Mouse (Mus musculus) limb, embryonic 15.5 days (tissue): ENCODE measurements at regions not wholly inside any gene's neighbourhood (a gene's known extent, or its start where the extent isn't known, plus 50 kb on each side); places are given as distances from the start of the nearest gene placed in this dataset.

Experiments
- ATAC-seq: fragments of 200-750 bp; cut with Nextera tagmentation; 2 replicates; pipeline ENCODE4 v1.8.0; 2017; ENCODE audit warnings: low read depth, moderate TSS enrichment; ENCODE audit not compliant: insufficient number of reproducible peaks, low FRiP score, low TSS enrichment
- H3K27ac ChIP-seq: fragments of 300-500 bp; sonication (generic); 2 replicates; pipeline ENCODE4 v1.5.1; 2015; ENCODE audit warnings: moderate library complexity, mild to moderate bottlenecking, inconsistent platforms
- H3K27me3 ChIP-seq: fragments of 300-500 bp; sonication (generic); 2 replicates; pipeline ENCODE4 v1.6.1; 2015; ENCODE audit warnings: inconsistent platforms
- H3K36me3 ChIP-seq: fragments of 300-500 bp; sonication (generic); 2 replicates; pipeline ENCODE4 v1.6.1; 2015; ENCODE audit warnings: inconsistent platforms
- H3K4me1 ChIP-seq: fragments of 300-500 bp; sonication (generic); 2 replicates; pipeline ENCODE4 v1.6.1; 2015; ENCODE audit warnings: inconsistent platforms
- H3K4me2 ChIP-seq: fragments of 300-500 bp; sonication (generic); 2 replicates; pipeline ENCODE4 v1.6.1; 2015; ENCODE audit warnings: mild to moderate bottlenecking, inconsistent platforms
- H3K4me3 ChIP-seq: fragments of 300-500 bp; sonication (generic); 2 replicates; pipeline ENCODE4 v1.5.1; 2015; ENCODE audit warnings: mild to moderate bottlenecking, inconsistent platforms
- H3K9ac ChIP-seq: fragments of 300-500 bp; sonication (generic); 2 replicates; pipeline ENCODE4 v1.6.1; 2015; ENCODE audit warnings: inconsistent platforms
- H3K9me3 ChIP-seq: fragments of 300-500 bp; sonication (generic); 2 replicates; pipeline ENCODE4 v1.6.1; 2016; ENCODE audit warnings: inconsistent platforms
- WGBS: fragments of 180-500 bp; shearing (Covaris S2); methylation state at CpG from one replicate; pipeline ENCODE4 v1.1.7; 2015; 5-methylcytosine and 5-hydroxymethylcytosine counted together

DNA sequence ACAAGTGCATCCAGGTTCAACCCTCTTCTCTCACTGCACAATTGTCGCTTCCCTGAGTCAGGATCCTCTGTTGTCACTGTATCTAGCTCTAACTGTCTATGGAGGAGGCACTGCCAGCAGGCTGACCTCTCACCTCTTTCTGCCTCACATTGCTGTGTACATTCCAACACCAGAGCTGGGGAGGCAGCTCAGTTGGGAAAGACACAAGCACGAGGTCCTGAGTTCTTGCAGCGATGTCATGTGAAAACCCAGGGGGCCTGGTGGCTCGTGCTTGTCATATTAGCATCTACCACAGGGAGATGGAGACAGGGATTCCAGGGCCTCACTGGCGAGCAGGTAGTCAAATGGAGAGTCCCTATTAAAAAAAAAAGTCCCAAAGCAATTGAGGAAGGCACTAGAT, 334.2 kb downstream of the Diras2 start:
- Histone ChIP-seq H3K9me3 (no peaks in the 10 kb centered on the region), H3K27me3 (no peaks in the 10 kb centered on the region; the same call in 1 of the 2 replicates), H3K9ac (no peak overlapping the region), H3K4me1 (no peaks in the 10 kb centered on the region), H3K4me2 (no peak overlapping the region), H3K27ac (no peak overlapping the region), H3K4me3 (no peak overlapping the region), H3K36me3 (no peaks in the 10 kb centered on the region)
- 72% methylated on average over 5 of the region's 5 CpGs for WGBS
- ATAC-seq, result no peak

DNA sequence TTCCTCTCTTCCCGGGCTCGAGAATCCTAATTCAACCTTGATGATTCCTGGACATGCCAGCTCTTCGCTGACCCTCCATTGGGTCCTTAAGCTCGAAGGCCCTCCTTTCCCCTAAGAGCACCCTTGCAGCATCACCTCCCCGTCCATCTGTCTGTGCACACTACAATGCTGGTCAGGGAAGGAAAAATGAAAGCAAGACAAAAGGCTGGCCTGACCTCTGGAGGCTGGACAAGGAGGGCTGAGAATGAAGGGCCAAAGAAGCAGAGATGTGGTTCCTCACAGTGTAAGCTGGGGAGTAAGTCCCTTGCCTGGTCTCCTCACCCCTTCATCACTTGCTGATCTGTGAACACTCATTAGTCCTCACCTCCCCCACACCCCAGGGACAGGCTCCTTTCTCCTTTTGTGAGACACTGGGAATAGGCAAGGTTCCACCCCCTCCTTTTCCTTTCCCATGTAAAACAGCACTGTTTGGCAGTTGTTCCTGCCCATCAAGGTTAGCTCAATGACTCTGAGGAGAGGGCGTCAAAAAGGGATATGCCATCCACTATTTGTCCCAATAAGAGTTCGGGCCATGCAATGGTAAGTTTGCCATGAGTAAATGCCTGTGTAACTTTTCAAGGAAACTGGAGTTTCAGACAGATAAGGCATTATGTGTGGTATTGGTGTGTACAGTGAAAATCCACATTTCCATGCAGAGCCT, 332.3 kb downstream of the Diras2 start:
- H3K27me3 ChIP-seq, result no peaks in the 10 kb centered on the region; the same call in 1 of the 2 replicates
- no peak; the same call in 1 of the 2 replicates for ATAC-seq
- H3K9me3 ChIP-seq, result no peaks in the 10 kb centered on the region
- H3K27ac ChIP-seq, result no peak overlapping the region
- no peak overlapping the region for H3K4me3 ChIP-seq
- H3K4me2 ChIP-seq, result no peak overlapping the region
- 86% methylated on average over 7 of the region's 7 CpGs for WGBS
- no peak overlapping the region for H3K9ac ChIP-seq
- H3K4me1 ChIP-seq, result no peaks in the 10 kb centered on the region
- no peaks in the 10 kb centered on the region for H3K36me3 ChIP-seq

DNA sequence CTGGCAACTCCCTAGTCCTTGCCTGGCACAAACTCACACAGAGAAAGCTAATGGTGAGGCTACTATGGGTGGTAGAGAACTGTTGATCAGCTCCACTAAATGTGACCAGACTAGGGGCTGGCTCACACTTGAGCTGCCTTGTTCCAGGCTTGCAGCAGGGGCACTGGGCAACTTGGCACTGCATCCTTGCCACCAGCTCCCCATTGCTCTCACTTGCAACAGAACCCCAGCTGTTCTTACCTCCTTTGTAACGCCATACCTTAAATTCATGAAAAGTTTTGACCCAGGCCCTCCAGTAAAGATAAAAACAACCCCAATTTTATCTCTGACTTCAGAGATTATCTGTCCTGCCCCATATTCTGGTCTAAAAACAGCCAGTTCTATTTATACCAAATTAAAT, 328.7 kb downstream of the Diras2 start:
- ATAC-seq, result no peak
- WGBS, result 84% methylated on average over 1 of the region's 1 CpGs
- Histone ChIP-seq H3K27ac (no peak overlapping the region), H3K27me3 (no peaks in the 10 kb centered on the region), H3K9me3 (no peaks in the 10 kb centered on the region), H3K4me1 (no peaks in the 10 kb centered on the region), H3K4me3 (no peak overlapping the region), H3K9ac (no peak overlapping the region), H3K36me3 (no peaks in the 10 kb centered on the region), H3K4me2 (no peak overlapping the region)

- H3K27me3 ChIP-seq, result no peaks in the 10 kb centered on the region
- no peaks in the 10 kb centered on the region for H3K9me3 ChIP-seq
- no peak overlapping the region for H3K4me3 ChIP-seq
- 78% methylated on average over 4 of the region's 4 CpGs for WGBS
- H3K4me2 ChIP-seq, result no peak overlapping the region
- no peak for ATAC-seq
- H3K36me3 ChIP-seq, result no peaks in the 10 kb centered on the region
- H3K27ac ChIP-seq, result no peak overlapping the region
- H3K9ac ChIP-seq, result no peak overlapping the region
- H3K4me1 ChIP-seq, result no peaks in the 10 kb centered on the region
Observed at GRCm38 (mm10) chr13:52205951-52206350, 325.1 kb downstream of the Diras2 start.

DNA sequence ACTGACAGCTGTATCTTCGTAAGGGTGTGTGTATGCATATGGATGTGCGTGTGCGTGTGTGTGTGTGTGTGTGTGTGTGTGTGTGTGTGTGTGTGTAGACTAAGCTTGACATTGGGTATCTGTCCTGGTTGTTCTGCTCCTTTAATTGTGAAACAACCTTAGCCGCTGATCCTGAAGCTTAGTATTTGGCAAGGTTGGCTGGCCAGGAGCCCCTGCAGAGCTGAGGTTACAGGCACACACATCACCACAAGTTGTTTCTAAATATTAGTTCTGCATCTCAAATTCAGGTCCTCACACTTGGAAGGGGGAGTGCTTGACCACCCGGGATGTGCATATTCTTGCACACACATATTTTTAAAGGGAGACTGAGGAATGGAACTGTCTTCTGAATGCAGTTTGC, 314.7 kb downstream of the Diras2 start:
- no peaks in the 10 kb centered on the region for H3K36me3 ChIP-seq
- ATAC-seq, result no peak
- no peak overlapping the region for H3K4me2 ChIP-seq
- H3K27ac ChIP-seq, result no peak overlapping the region
- H3K9ac ChIP-seq, result no peak overlapping the region
- no peaks in the 10 kb centered on the region for H3K4me1 ChIP-seq
- no peaks in the 10 kb centered on the region for H3K27me3 ChIP-seq
- no peaks in the 10 kb centered on the region for H3K9me3 ChIP-seq
- no peak overlapping the region for H3K4me3 ChIP-seq
- 87% methylated on average over 5 of the region's 5 CpGs for WGBS

DNA sequence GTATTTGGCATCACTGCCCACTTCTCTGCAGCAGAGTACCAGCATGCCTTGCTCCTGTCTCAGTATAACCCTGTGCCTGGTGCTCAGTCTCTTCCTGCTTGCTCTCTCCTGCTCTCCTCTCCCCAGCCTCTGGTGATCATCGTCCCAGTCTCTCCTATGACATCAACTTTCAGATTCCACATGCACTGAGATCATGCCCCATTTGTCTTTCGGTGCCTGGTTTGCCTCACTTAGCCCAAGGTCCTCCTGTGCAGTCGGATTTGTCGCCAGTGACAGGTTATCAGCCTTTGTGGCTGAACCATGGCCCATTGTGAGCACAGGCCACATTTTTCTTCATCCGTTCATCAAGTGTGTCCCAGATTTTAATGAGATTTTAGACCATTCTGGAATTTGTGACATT, 314.0 kb downstream of the Diras2 start:
- Histone ChIP-seq H3K4me3 (no peak overlapping the region), H3K9ac (no peak overlapping the region), H3K9me3 (no peaks in the 10 kb centered on the region), H3K36me3 (no peaks in the 10 kb centered on the region), H3K27ac (no peak overlapping the region), H3K27me3 (no peaks in the 10 kb centered on the region), H3K4me2 (no peak overlapping the region), H3K4me1 (peaks cover under 1% of the 10 kb centered on the region; the same call in 1 of the 2 replicates)
- WGBS, result 68% methylated on average over 5 of the region's 5 CpGs
- ATAC-seq, result no peak

GRCm38 (mm10) chr13:52217741-52218140, 313.3 kb downstream of the Diras2 start:
- H3K4me1 ChIP-seq, result peaks cover 7% of the 10 kb centered on the region
- no peak for ATAC-seq
- 55% methylated on average over 7 of the region's 7 CpGs for WGBS
- H3K36me3 ChIP-seq, result no peaks in the 10 kb centered on the region
- no peaks in the 10 kb centered on the region for H3K27me3 ChIP-seq
- no peak overlapping the region for H3K9ac ChIP-seq
- no peaks in the 10 kb centered on the region for H3K9me3 ChIP-seq
- no peak overlapping the region for H3K4me3 ChIP-seq
- no peak overlapping the region for H3K4me2 ChIP-seq
- H3K27ac ChIP-seq, result no peak overlapping the region

DNA sequence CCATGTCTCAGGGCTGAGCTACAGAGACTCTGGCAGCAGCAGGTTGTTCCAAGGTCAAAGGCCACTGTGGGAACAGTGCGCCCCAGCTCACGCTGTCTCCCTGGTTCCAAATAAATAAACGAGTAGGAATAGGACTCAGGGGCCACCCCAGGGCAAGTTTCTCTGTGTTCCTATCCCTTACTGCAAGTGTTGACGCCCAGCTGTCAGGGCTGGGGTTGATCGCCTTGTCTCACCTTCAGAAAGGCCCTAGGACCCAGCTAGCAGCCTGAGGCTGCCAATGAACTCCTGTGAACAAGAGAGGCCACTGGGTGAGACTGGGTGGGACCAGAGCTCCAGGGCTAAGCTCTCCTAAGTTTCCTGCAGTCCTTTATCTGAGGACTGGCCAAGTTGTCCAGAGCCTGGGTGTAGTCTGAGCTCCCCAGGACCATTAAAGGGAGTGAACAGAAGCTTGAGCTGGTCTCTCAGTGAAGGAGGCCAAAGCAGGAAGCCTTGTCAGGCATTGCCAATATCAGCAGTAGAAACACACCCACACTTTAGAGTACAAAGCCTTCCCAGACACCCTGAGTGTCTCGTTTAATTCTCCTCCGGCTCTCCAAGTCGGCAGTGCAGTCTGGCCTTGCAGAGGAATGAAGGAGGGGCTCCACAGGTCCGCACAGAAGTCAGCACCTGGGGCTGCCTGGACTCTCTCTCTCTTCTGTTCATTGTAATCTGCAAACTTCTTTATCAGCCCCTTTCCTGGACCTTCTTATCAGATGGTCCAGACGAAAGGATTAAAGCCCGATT, 308.6 kb downstream of the Diras2 start:
- no peak overlapping the region for H3K4me2 ChIP-seq
- H3K9ac ChIP-seq, result no peak overlapping the region
- no peak overlapping the region for H3K27ac ChIP-seq
- H3K27me3 ChIP-seq, result no peaks in the 10 kb centered on the region
- H3K4me1 ChIP-seq, result peaks cover 15% of the 10 kb centered on the region
- H3K4me3 ChIP-seq, result no peak overlapping the region
- H3K9me3 ChIP-seq, result no peaks in the 10 kb centered on the region
- no peak for ATAC-seq
- WGBS, result 45% methylated on average over 11 of the region's 11 CpGs
- H3K36me3 ChIP-seq, result no peaks in the 10 kb centered on the region

GRCm38 (mm10) chr13:52223098-52223962, 307.7 kb downstream of the Diras2 start:
- 67% methylated on average over 6 of the region's 6 CpGs for WGBS
- no peak overlapping the region for H3K9ac ChIP-seq
- H3K27me3 ChIP-seq, result no peaks in the 10 kb centered on the region
- no peak overlapping the region for H3K4me3 ChIP-seq
- peaks cover 15% of the 10 kb centered on the region for H3K4me1 ChIP-seq
- H3K9me3 ChIP-seq, result no peaks in the 10 kb centered on the region
- H3K4me2 ChIP-seq, result no peak overlapping the region
- ATAC-seq, result no peak
- no peaks in the 10 kb centered on the region for H3K36me3 ChIP-seq
- H3K27ac ChIP-seq, result no peak overlapping the region

DNA sequence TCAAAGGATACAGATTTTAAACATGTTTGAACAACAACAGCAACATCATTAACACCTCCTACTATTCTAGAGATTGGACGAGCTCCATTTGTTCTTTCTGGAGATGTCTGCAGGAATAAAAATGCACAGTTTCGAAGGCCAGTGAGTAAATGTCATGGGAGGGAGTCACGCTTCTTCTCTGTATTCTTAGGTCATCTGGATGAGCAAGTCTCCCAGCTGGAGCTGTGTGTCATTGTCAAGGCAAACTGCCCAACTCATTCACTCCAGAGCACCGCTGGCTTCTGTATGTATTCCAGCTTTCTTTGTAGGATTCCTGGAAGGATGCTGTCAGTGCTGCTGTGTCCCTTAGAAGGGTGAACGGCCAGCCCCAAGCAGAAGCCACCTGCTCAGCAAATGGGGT, 297.1 kb downstream of the Diras2 start:
- no peaks in the 10 kb centered on the region for H3K36me3 ChIP-seq
- H3K27me3 ChIP-seq, result no peaks in the 10 kb centered on the region
- H3K4me1 ChIP-seq, result 0 out of 2 replicates have a peak, but pooled peaks cover 5% of the 10 kb centered on the region
- ATAC-seq, result no peak
- no peaks in the 10 kb centered on the region for H3K9me3 ChIP-seq
- H3K4me3 ChIP-seq, result no peak overlapping the region
- 64% methylated on average over 5 of the region's 5 CpGs for WGBS
- H3K27ac ChIP-seq, result no peak overlapping the region
- no peak overlapping the region for H3K9ac ChIP-seq
- H3K4me2 ChIP-seq, result no peak overlapping the region

DNA sequence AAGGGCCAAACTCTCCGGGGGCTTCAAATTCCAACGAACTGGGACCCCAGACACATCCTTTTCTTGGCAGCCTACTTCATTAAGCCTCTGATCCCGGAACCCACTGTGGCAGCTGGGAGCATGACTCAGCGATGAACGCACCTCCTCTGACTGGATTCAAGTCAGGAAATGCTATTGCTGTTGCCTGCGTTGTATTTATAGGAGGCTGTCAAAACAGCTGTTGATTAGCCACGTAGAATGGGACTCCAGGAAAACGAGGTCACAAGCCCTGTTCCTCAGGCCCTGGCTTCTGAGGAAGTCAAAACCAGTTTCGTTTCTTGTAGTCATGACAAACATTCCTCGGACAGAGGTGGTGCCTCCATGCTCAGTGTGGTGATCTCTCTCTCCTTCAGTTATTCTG, 295.0 kb downstream of the Diras2 start:
- Histone ChIP-seq H3K4me2 (no peak overlapping the region), H3K36me3 (no peaks in the 10 kb centered on the region), H3K27ac (no peak overlapping the region), H3K27me3 (no peaks in the 10 kb centered on the region), H3K4me3 (no peak overlapping the region), H3K9me3 (no peaks in the 10 kb centered on the region), H3K9ac (no peak overlapping the region), H3K4me1 (0 out of 2 replicates have a peak, but pooled peaks cover 5% of the 10 kb centered on the region)
- ATAC-seq, result no peak
- WGBS, result 28% methylated on average over 10 of the region's 10 CpGs

GRCm38 (mm10) chr13:52239563-52239962, 291.5 kb downstream of the Diras2 start:
- H3K27me3 ChIP-seq, result no peaks in the 10 kb centered on the region
- H3K9ac ChIP-seq, result no peak overlapping the region
- WGBS, result 93% methylated on average over 1 of the region's 1 CpGs
- H3K4me2 ChIP-seq, result no peak overlapping the region
- no peak overlapping the region for H3K4me3 ChIP-seq
- H3K36me3 ChIP-seq, result no peaks in the 10 kb centered on the region
- no peaks in the 10 kb centered on the region for H3K9me3 ChIP-seq
- H3K27ac ChIP-seq, result no peak overlapping the region
- no peak for ATAC-seq
- 0 out of 2 replicates have a peak, but pooled peaks cover 5% of the 10 kb centered on the region for H3K4me1 ChIP-seq
